Mouse (Mus musculus) kidney, postnatal 14 days (tissue): ENCODE data around the gene Nnat.
A peak's percentile ranks its signal among the peaks of the same experiment; 100 is the strongest.

ENCODE experiments used
- DNase-seq: peaks from one replicate; pipeline ENCODE4 v3.0.0; 2022; ENCODE audit warnings: mixed read lengths

The Nnat gene

GRCm38 (mm10) chr2:157559858-157560257 is at the start of gene Nnat:
Gene Nnat (plus strand): TSS chr2:157560078.
- DNase-seq = peak; percentile 33

GRCm38 (mm10) chr2:157512859-157513258 is 47.0 kb upstream of the Nnat start:
- DNase-seq = no peak

GRCm38 (mm10) chr2:157513737-157514208 is 46.1 kb upstream of the Nnat start:
- DNase-seq = no peak

GRCm38 (mm10) chr2:157514353-157514752 is 45.5 kb upstream of the Nnat start:
- DNase-seq = no peak

GRCm38 (mm10) chr2:157517526-157517925 is 42.4 kb upstream of the Nnat start:
- DNase-seq = no peak

- DNase-seq = no peak
Measured at GRCm38 (mm10) chr2:157518451-157518850, 41.4 kb upstream of the Nnat start.

GRCm38 (mm10) chr2:157519452-157519851 is 40.4 kb upstream of the Nnat start:
- DNase-seq = no peak

- no peak for DNase-seq
Measured at GRCm38 (mm10) chr2:157520496-157520895, 39.4 kb upstream of the Nnat start.

- DNase-seq = no peak
Measured at GRCm38 (mm10) chr2:157522556-157522955, 37.3 kb upstream of the Nnat start.

GRCm38 (mm10) chr2:157530056-157530955 is 29.6 kb upstream of the Nnat start:
- DNase-seq = no peak

GRCm38 (mm10) chr2:157531681-157532426 is 28.0 kb upstream of the Nnat start:
- DNase-seq = no peak

- DNase-seq = no peak
Measured at GRCm38 (mm10) chr2:157534163-157534562, 25.7 kb upstream of the Nnat start.

- DNase-seq = no peak
Measured at GRCm38 (mm10) chr2:157536476-157537081, 23.3 kb upstream of the Nnat start.

- no peak for DNase-seq
Measured at GRCm38 (mm10) chr2:157537118-157537517, 22.8 kb upstream of the Nnat start.

GRCm38 (mm10) chr2:157540073-157540952 is 19.6 kb upstream of the Nnat start:
- no peak for DNase-seq

- no peak for DNase-seq
Measured at GRCm38 (mm10) chr2:157540953-157541569, 18.8 kb upstream of the Nnat start.

GRCm38 (mm10) chr2:157541631-157542030 is 18.2 kb upstream of the Nnat start:
- DNase-seq = no peak

- DNase-seq = no peak
Measured at GRCm38 (mm10) chr2:157542415-157542814, 17.5 kb upstream of the Nnat start.

- no peak for DNase-seq
Measured at GRCm38 (mm10) chr2:157544333-157544888, 15.5 kb upstream of the Nnat start.

- DNase-seq = no peak
Measured at GRCm38 (mm10) chr2:157546686-157547085, 13.2 kb upstream of the Nnat start.

- no peak for DNase-seq
Measured at GRCm38 (mm10) chr2:157550292-157550691, 9.6 kb upstream of the Nnat start.
